Mouse (Mus musculus) liver, adult 2 months (tissue): ENCODE data around the gene Jak1. TPM values are rescaled to one million over a fixed set of nuclear protein-coding genes. Genes with fewer than 3 reads are reported as not detected.
"Not testable (repeated sequence)": the region's sequence is repeated elsewhere in the genome, so short reads cannot be mapped to it uniquely, and the experiment has no call there.

Experiments used
- DNase-seq: peaks from one replicate; pipeline ENCODE4 v3.0.0-alpha.2; 2011; ENCODE audit warnings: low read depth, low spot score; ENCODE audit errors: extremely low read depth
- H3K27ac ChIP-seq: fragments of 200-500 bp; replicated peaks from 2 replicates; pipeline ENCODE4 v1.5.1; 2012; ENCODE audit warnings: low read depth, mild to moderate bottlenecking, control low read depth, inconsistent platforms, low read length; ENCODE audit not compliant: insufficient read depth
- H3K27me3 ChIP-seq: fragments of 200-500 bp; 2 replicates; pipeline ENCODE4 v1.6.1; 2012; ENCODE audit warnings: mild to moderate bottlenecking, moderate library complexity, low read length, inconsistent platforms; ENCODE audit not compliant: control insufficient read depth, insufficient read depth
- H3K36me3 ChIP-seq: fragments of 200-500 bp; 2 replicates; pipeline ENCODE4 v1.6.1; 2012; ENCODE audit warnings: low read length, inconsistent platforms; ENCODE audit not compliant: control insufficient read depth, insufficient read depth
- H3K4me1 ChIP-seq: fragments of 200-500 bp; 2 replicates; pipeline ENCODE4 v1.6.1; 2011; ENCODE audit warnings: low read length; ENCODE audit not compliant: control insufficient read depth, insufficient read depth
- H3K4me3 ChIP-seq: fragments of 200-500 bp; 2 replicates; pipeline ENCODE4 v1.5.1; 2011; ENCODE audit warnings: low read depth, mild to moderate bottlenecking, control low read depth, low read length, moderate library complexity; ENCODE audit not compliant: insufficient read depth
- H3K79me2 ChIP-seq: fragments of 200-500 bp; 2 replicates; pipeline ENCODE4 v1.6.1; 2012; ENCODE audit warnings: inconsistent platforms, mild to moderate bottlenecking, low read length, moderate library complexity; ENCODE audit not compliant: control insufficient read depth, insufficient read depth
- H3K9ac ChIP-seq: fragments of 200-500 bp; 2 replicates; pipeline ENCODE4 v1.6.1; 2012; ENCODE audit warnings: low read depth, mild to moderate bottlenecking, control low read depth, inconsistent platforms, low read length
- CTCF ChIP-seq: fragments of 200-500 bp; IDR thresholded peaks from 2 replicates; pipeline ENCODE4 v1.5.1; 2011; ENCODE audit warnings: low read depth, low read length, control low read depth
- POLR2A ChIP-seq: fragments of 200-500 bp; IDR thresholded peaks from 2 replicates; pipeline ENCODE4 v1.6.1; 2011; ENCODE audit warnings: low read length, control low read depth; ENCODE audit not compliant: insufficient read depth; ENCODE audit errors: extremely low read depth
- WGBS: fragments of 180-500 bp; shearing (Covaris S2); methylation state at CpG from one replicate; pipeline ENCODE4 v1.1.7; 2018; 5-methylcytosine and 5-hydroxymethylcytosine counted together
- polyA plus RNA-seq: library from polyadenylated mRNA; depleted of rRNA; stranded (reverse); fragments of >200 nt; gene quantifications from 2 replicates; pipeline ENCODE4 v1.2.3, GENCODE M21; 2012
- total RNA-seq: library from RNA; depleted of rRNA; stranded (reverse); fragments of >200 nt; gene quantifications from 2 replicates; pipeline ENCODE4 v1.2.3, GENCODE M21; 2014

Jak1 gene
- total and polyA plus RNA-seq, 2 experiments = 21.7 to 67.1 TPM

- H3K9ac ChIP-seq = no peak overlapping the region
- no peaks in the 10 kb centered on the region for H3K27me3 ChIP-seq
- 82% methylated on average over 4 of the region's 4 CpGs for WGBS
- no peak overlapping the region for H3K4me3 ChIP-seq
- TF ChIP-seq CTCF = no peak
- no peak for TF ChIP-seq POLR2A
- H3K4me1 ChIP-seq = peaks cover 4% of the 10 kb centered on the region; the same call in 1 of the 2 replicates
- no peaks in the 10 kb centered on the region for H3K36me3 ChIP-seq
- no peak for DNase-seq
- no peak overlapping the region for H3K27ac ChIP-seq
- no peaks in the 10 kb centered on the region for H3K79me2 ChIP-seq
These were observed 18.9 kb upstream of the Jak1 start for GRCm38 (mm10) chr4:101283938-101284337.

DNA sequence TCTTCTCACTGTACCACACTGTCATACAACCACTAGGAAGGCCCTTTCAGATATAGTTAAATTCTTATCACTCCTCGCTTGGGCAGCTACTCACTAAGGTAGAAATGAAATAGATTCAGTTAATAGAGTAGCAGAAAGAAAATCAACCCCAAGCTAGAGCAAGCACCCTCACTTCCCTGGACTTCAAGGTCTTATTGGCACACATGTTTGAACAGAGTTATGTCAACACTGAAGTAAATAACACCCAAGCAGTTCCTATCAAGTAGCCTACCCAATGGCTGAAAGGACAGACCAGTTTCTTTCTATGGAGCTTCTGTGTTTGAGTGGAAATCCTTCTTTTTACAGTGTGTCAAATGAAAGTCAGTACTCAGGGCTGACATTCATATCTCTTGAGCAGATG, 17.2 kb upstream of the Jak1 start:
- no peaks in the 10 kb centered on the region for H3K79me2 ChIP-seq
- H3K27ac ChIP-seq = no peak overlapping the region
- TF ChIP-seq POLR2A (no peak), CTCF (no peak)
- H3K9ac ChIP-seq = no peak overlapping the region
- H3K4me3 ChIP-seq = no peak overlapping the region
- peak; percentile 86 for DNase-seq
- no peaks in the 10 kb centered on the region for H3K36me3 ChIP-seq
- peaks cover 4% of the 10 kb centered on the region; the same call in 1 of the 2 replicates for H3K4me1 ChIP-seq
- 31% methylated on average over 1 of the region's 1 CpGs for WGBS
- H3K27me3 ChIP-seq = no peaks in the 10 kb centered on the region

DNA sequence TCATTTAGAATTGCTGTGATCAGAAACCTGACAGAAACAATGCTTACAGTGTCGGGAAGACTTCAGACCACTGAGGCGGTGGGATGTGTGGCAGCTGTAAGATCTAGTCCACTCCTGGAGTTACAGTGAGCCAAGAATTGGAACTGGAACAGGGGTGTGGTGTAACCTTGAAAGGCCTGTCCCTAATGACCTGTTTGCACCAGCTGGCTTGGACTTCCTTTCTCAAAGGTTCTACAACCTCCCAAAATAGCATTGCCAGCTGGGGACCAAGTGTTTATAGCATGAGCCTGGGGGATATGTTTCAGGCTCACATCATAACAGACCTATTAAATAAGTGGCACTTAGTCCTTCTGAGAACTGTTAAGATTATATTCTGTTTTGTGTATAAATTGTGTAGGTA, 15.0 kb upstream of the Jak1 start:
- Histone ChIP-seq H3K27me3 (no peaks in the 10 kb centered on the region), H3K79me2 (no peaks in the 10 kb centered on the region), H3K9ac (no peak overlapping the region), H3K36me3 (no peaks in the 10 kb centered on the region), H3K4me3 (no peak overlapping the region), H3K27ac (no peak overlapping the region), H3K4me1 (peaks cover 7% of the 10 kb centered on the region)
- TF ChIP-seq POLR2A (no peak), CTCF (no peak)
- 90% methylated on average over 2 of the region's 2 CpGs for WGBS
- DNase-seq = no peak

DNA sequence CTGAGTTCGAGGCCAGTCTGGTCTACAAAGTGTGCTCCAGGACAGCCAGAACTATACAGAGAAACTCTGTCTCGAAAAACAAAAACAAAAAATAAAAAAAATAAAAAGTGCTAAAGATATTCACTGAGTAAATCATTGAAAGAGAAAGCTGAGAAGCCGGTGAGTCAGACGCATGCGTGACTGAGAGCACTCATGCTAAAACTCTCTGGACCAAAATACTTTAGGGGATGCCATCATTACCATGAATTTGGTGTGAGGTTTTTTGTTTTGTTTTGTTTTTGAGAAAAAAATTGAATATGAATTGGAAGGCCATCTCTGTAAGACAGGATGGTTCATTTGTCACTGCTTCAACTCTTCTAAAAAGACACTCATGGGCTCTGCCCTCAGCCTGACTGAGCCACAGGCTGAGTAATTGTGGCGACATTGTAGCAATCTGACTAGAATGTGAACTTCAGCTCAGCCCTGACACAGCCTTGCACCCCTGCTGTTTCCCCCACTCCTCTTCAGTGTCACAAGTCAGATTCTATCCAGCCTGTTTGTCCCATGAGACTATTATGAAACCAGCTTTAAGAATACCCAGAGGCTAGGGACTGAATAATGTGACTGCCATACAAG, 11.5 kb upstream of the Jak1 start:
- no peak for DNase-seq
- no peak overlapping the region for H3K4me3 ChIP-seq
- H3K27me3 ChIP-seq = no peaks in the 10 kb centered on the region
- no peaks in the 10 kb centered on the region for H3K36me3 ChIP-seq
- peaks cover 3% of the 10 kb centered on the region for H3K4me1 ChIP-seq
- no peak for TF ChIP-seq CTCF
- no peaks in the 10 kb centered on the region for H3K79me2 ChIP-seq
- H3K27ac ChIP-seq = no peak overlapping the region
- 62% methylated on average over 6 of the region's 6 CpGs for WGBS
- H3K9ac ChIP-seq = no peak overlapping the region

- WGBS = 35% methylated on average over 3 of the region's 3 CpGs
- Histone ChIP-seq H3K79me2 (no peaks in the 10 kb centered on the region), H3K27ac (no peak overlapping the region), H3K4me1 (peaks cover 3% of the 10 kb centered on the region), H3K27me3 (no peaks in the 10 kb centered on the region), H3K36me3 (no peaks in the 10 kb centered on the region), H3K4me3 (no peak overlapping the region), H3K9ac (no peak overlapping the region)
- peak; percentile 84 for DNase-seq
- TF ChIP-seq CTCF (no peak), POLR2A (no peak)
These were observed 10.8 kb upstream of the Jak1 start for GRCm38 (mm10) chr4:101275881-101276280.

- H3K27me3 ChIP-seq = no peaks in the 10 kb centered on the region
- no peak overlapping the region for H3K9ac ChIP-seq
- WGBS = 95% methylated on average over 3 of the region's 3 CpGs
- no peak for DNase-seq
- H3K36me3 ChIP-seq = no peaks in the 10 kb centered on the region
- H3K4me1 ChIP-seq = no peaks in the 10 kb centered on the region; the same call in 1 of the 2 replicates
- TF ChIP-seq POLR2A (no peak), CTCF (no peak)
- no peak overlapping the region for H3K4me3 ChIP-seq
- H3K27ac ChIP-seq = no peak overlapping the region
- H3K79me2 ChIP-seq = no peaks in the 10 kb centered on the region
These were observed 5.7 kb upstream of the Jak1 start for GRCm38 (mm10) chr4:101270734-101271133.

GRCm38 (mm10) chr4:101268506-101268905, 3.4 kb upstream of the Jak1 start:
- not testable (repeated sequence) for DNase-seq, H3K27me3 ChIP-seq, H3K36me3 ChIP-seq, H3K27ac ChIP-seq, H3K4me1 ChIP-seq, H3K79me2 ChIP-seq, H3K9ac ChIP-seq, H3K4me3 ChIP-seq
- WGBS = 100% methylated on average over 1 of the region's 1 CpGs
